Mouse (Mus musculus) thymus, postnatal 14 days (tissue): ENCODE data around the gene Olfr1202.

Experiments used
- DNase-seq: peaks from one replicate; pipeline ENCODE4 v3.0.0; 2021

The Olfr1202 gene

DNA sequence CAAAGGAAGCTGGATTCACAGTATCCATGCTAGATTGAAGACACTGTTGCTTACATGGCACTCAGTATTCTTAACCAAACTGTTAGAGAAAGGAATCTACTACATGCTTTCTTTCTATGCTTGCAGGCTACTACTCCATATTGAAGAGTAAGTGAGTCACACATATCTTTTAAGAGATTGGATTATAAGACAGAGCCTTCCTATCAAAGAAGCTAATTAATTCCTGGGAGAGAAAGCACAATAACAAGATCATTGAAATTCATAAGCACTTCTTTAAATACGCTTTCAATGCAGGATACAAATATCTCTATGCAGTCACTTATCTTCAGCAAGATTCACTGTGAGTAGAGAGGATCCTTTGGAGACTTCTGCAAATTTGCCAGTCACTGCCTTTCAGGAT lies at the start of gene Olfr1202:
Olfr1202 (plus strand) TSS at position 301 of the 400 bp plus-strand sequence.
- no peak for DNase-seq

DNA sequence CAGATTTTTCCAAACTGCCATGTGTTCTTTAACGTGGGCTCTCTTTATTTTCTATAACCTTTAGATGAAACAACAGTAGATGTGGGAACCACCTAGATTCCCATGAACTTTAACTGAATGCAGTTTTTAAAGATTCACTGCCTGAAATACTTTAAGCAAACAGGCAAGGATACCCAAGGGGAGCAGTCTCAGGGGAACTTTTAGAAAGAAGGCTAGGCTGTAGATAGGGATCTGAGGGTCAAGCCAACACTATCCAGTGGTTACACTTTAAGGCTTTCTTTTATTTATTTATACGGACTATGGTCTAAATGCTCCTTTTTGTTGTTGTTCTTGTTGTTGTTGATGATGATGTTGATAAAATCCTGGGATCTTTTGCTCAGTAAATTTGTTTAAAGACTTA lies 43.9 kb upstream of the Olfr1202 start, which contains the start of gene Olfr1200:
Olfr1200 (minus strand) TSS at position 101 of the 400 bp plus-strand sequence.
- no peak for DNase-seq

- DNase-seq, result no peak
Observed at GRCm38 (mm10) chr2:88792736-88793135, 21.6 kb upstream of the Olfr1202 start, which contains the start of gene Olfr1201. Gene Olfr1201, plus strand, starts transcription at chr2:88793036.

GRCm38 (mm10) chr2:88829437-88829836 lies 15.1 kb downstream of the Olfr1202 start, which contains the start of gene Olfr1205:
Gene Olfr1205, plus strand, starts transcription at chr2:88829737.
- DNase-seq, result no peak

DNA sequence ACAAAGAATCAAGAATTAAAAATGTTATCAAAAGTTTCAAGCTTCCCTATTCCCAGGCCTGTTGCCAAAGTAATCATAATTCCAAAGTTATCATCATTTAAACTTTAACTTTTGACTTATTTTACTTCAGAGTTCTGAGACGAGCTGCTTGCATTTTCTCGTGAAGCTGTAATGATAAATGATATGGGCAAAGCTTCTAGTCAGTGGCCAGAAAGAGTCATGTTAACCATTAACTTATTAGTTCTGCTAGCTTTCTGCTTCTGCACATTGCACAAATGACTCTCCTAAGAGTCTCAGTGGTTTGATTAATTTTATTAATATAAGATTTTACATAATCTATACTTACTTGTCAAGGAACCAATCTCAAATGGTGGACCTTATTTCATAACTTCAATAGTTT lies 24.2 kb downstream of the Olfr1202 start:
- no peak for DNase-seq

- no peak for DNase-seq
Observed at GRCm38 (mm10) chr2:88848992-88849391, 34.7 kb downstream of the Olfr1202 start, which contains the start of gene Olfr1204. Gene Olfr1204, plus strand, starts transcription at chr2:88849292.

DNA sequence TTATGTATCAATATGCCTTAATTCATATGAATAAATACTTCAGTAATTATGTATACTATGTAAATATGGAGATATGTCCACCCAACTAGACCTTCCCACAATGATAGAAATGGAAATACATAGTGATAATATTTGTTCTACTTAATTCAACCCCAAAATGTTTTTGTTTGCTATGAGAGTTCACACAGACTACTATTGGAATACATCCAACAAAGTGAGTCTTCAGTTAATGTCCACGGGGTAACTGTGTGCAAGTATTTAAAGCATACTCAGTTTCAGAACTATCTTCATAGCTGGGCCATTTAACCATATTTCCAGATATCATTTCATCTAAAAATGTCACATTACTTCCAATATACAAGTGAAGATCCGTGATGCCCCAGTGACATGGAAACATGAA lies 48.6 kb downstream of the Olfr1202 start, which contains the start of gene Olfr1206:
Olfr1206 (plus strand) TSS at position 301 of the 400 bp plus-strand sequence.
- DNase-seq, result no peak
